Mouse (Mus musculus) heart, adult 18-20 months (tissue): ENCODE measurements around the gene Cfap69. TPM values are rescaled to one million over a fixed set of nuclear protein-coding genes. Genes with fewer than 3 reads are reported as not detected.
A peak's percentile ranks its signal among the peaks of the same experiment; 100 is the strongest.
"Not testable (repeated sequence)": the region's sequence is repeated elsewhere in the genome, so short reads cannot be mapped to it uniquely, and the experiment has no call there.

ENCODE experiments used
- DNase-seq, 2 experiments: peaks; one replicate each; pipeline ENCODE4 v3.0.0; 2021 to 2022; ENCODE audit warnings: mixed read lengths in 1 of 2
- long read RNA-seq, 2 experiments: library from polyadenylated mRNA; stranded (forward); transcript quantifications; one replicate each; pipeline ENCODE4 v2.0.0; 2021
- total RNA-seq, 2 experiments: library from RNA; stranded (reverse); gene quantifications; 2 replicates each; pipeline ENCODE4 v1.2.3; 2021

Cfap69 gene
- total RNA-seq: under 1 TPM; 0.69 to 0.87 TPM
- long read RNA-seq, experiment 1: 0 reads
- long read RNA-seq, experiment 2: 0 reads

DNA sequence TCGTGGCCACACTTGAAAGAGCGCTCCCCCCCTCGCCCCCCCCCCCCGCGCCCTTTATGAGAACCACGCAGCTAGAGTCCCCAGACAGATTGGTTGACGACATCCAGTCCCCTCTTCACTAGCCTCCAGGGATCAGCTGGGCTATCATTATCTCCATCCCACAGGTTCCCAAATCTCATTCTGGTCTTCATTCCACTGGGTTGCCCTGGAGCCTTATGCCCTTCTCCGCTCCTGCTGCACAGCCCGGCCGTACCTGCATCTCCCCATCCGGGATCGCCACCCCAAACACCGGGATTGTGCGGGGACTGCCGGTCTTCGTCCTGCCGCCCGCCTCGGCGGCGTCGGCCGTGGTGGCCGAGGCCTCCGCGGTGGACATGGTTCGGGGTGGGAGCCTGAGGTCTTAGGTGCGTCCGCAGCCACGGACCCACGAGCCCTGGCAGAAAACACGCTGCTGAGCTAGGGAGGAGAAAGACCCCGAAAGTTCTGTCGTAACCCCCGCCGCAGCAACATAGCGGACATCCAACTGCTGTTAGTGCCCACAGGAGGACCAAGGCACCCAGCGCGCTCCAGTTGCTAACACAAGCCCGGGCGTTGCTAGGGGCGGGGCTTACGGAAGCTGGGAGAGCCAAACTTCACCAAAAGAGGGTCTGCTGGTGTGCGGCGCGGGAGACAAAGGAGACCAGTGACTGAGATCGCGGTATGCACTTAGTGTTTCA is at the start of gene Cfap69:
Cfap69 (minus strand) TSS at position 585 of the 716 bp plus-strand sequence.
- DNase-seq: peak; percentile 44 to 82

DNA sequence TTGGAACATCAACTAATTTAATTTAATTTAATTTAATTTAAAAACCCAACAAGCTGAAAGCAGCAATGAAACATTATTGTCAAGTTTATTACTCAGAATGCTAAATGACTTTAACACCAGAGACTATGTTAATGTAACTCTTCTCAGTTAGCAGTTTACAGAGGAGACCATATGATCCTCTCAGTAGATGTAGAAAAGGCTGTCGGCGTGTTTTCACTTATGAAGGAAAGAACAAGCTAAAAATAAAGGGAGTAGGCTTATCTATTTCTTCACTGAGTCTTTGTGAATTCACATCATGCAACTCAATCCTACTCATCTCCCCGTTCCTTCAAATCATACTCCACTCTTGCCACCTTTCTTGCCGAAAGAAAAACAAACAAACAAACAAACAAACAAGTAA is 47.0 kb upstream of the Cfap69 start:
- no peak for DNase-seq

DNA sequence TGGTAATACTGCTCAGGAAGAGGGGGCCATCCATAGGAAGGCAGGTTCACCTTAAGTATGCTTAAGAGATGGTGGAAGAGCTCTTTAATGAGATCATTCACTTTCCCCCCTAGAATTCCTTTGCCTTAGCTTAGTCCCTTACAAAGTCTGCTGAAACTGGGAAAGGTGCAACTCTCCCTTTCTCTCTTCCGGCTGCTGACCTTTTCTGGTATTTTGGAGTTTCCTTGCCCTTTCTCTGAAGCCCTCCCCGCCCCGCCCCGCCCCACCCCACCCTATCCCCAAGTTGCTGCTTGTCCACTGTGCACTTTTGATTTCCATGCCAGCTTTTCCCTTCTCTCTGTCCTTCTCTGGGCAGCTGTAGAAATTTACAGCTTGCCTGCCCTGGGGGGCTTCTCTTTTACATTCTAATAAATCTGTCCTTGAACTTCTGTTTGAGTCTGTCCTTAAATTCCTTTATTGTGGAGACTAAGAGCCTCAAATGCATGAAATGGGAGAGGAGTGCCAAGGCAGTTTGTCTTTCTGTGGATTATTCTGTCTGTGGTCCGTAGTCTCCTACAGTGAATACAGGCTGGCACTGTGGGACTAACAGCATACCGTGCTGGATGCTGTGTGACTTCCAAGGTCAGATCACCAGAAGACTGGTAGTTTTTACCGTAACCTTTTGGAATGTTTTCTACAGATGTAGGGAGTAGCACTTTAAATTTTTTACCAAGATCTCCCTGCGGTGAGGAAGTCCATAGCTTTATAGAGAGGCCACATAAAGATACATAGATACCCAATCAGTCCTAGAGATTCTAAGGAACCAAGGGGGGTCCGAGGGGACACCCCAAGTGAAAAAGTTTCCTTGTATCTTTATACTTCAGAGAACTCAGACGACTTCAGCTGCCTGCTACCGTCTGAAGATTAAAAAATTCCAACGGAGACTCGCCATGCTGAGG is 43.6 kb upstream of the Cfap69 start:
- no peak for DNase-seq

DNA sequence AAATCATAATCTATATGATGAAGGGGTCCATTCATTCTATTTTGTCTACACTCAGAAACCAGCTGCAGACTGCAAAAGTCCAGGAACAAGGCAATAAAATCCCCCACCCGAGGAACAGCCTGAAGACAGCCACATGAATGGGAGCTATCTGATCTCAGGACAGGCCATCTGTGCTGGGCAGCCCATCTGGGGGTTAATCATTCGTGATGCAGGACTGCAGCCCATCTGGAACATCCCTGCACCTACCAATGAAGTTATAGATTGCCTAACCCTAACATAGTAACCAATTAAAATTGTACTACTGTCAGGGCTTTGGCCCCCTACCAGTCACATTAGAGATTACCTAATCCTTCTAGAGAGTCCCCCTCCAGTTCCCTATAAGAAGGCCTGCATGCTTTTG is 41.0 kb upstream of the Cfap69 start:
- no peak for DNase-seq

DNA sequence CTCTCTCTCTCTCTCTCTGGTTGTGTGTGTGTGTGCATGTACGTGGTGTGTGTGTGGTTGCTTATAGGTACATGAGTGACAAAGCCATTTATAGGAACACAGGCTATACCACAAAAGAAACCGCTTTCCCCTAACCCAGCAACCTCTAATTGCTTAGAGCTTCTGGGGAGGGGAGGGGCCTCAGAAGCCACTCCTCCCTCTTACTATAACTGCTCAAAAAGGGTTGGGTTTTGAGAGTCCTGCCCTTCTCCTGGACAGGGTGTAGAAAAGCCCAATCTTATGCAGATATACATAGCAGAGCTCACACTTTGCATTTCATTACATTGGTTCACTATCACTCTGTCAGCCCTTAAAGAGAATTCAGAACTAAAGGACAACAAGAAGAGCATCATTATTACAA is 36.3 kb upstream of the Cfap69 start:
- no peak for DNase-seq

DNA sequence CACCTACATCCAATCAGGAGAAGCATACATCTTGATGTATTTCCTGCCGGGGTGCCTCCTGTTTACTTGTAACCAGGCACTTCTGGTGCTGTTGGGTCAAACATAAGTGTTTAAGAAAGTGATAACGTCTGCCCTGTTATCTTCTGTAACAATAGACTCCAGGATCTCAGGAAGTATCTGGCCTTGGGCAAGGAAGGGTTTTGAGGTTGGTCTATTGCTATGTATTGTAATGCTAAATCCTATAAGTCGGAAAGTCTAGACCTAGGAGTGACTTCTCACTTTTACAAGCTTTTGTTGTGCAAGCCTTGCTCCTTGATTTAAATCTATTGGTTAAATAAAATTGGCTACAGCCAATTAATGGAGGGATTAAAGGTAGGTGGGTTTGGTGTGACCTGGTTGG is 34.8 kb upstream of the Cfap69 start:
- DNase-seq: no peak

DNA sequence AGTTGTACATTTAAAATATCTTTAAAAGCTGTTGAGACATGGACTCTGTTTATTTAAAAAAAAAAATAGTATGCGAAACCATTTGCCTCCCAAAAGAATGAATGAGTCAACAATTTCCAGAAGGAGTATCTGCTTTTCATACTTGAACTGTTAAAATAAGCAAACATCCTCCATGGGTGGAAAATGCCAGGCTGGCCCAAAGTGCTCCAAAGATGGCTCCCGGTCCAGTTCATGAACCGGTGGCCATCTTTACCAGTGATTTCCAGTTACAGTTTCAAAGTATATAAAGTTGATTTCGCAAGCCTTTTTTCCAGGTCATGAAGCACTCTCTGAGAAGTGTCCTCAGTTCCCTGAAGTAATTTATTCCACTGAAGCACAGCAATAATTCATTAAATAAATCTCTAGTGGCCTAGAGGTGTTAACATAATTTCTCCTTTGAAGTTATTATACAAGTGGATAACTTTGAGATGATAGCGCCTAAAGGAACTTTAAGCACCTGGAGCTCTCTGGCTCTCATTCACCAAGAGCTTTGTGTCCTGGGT is 31.4 kb upstream of the Cfap69 start:
- DNase-seq: no peak

DNA sequence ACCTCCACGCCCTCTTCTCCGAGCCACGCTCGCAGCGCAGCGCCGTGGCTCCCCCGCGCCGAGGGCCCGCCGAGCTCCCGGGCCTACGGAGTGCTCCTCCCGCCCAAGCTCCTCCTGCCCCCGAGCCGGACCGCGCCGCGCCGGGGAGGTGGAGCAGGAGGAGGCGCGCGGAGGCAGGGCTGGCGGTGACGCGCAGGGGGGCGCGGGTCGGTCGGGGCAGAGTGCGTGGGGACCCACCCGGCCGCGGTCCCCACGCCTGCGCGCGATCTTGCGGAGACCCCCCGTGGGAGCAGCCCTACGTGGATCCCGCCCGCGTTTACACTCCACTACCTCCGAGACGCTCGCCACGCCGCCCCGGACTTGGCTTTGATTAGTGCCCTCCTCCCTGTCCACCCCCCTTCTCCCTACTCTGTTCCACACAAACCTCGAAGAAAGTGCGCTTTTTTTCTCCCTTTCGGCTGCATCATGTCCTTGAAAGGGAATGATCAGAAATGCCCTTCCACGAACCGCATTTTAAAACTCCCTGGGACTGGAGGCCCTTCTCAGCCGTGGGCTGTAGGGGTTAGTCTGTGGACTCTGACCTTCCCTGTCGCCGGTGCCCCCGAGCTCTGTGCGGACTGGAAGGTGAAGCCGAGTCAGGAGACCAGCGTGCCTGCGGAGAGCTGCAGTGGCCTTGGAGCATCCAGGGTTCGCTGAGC is 30.1 kb upstream of the Cfap69 start, which contains the start of gene Steap2:
Steap2 (minus strand) TSS at position 623 of the 698 bp plus-strand sequence.
- DNase-seq: peak; percentile 36 to 43

DNA sequence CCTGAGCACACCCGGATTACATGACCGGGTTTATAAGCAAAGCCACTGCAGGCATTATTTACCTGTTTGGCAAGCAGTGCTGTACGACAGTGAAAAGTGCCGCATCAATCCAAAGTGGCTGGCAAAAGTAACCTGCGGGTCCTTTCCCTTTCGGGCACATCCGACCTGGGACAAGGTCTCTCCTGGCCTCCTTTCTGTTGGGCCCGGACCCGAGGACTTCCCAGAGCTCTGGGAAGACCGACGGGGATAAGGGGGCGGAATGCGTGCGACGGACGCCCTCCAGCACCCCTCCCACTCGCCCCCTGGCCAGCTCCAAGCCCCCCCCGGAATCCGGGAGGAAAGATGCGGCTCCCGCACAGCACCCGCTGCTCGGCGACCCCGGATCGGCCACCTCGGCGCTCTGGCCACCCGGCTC is 29.5 kb upstream of the Cfap69 start:
- peak in 1 of 2 experiments; percentile 15 for DNase-seq

DNA sequence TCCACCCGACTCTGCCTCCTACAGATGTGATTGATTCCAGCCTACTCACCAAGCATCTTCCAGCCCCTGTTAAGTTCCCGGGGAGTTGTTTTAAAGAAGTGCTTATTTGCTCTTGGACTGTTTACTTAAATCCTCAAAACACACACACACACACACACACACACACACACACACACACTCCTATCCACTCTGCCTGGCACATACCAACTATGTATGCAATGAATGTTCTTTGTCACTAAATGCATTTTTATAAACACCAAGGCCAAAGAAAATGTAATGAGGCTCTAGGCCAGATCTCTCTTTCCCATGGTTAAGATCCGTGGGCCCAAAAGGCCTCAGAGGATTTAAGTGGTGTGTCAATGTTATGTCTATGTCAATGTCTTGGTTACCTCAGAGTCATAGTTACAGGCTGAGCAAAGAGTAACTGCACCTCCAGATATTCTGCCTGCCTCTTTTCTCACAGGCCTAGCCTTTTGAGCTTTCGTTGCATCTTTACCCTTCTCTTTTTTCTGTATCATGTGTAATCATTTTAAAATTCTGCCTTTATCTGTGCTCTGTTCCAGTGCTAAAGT is 28.2 kb upstream of the Cfap69 start:
- DNase-seq: no peak

DNA sequence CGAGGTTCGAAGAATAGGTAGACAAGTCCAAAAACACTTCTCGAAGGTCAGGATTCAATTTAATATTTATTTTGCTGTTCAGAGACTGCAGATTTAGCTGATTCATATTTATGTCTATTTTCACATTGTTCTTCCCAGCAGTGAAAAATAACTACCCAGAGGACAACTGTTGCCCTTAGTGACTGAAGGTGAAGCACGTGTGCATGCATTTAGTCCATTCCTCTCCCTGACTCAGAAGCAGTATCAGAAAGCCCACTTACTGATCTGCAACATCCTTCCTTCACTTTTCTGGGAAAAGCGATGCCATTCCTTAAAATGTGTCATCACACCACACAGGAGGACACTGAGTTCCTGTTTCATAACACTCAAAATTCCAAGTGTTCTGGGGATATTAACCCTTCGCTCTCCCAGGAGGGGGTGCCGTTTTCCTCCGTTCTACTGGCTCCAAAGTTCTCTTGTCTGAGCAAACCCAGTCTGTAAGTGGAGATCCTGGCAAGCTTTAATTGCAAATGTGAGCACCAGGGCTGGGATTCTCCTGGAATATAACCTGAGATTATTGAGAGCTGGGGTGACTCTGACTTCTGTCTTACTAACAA is 25.0 kb upstream of the Cfap69 start:
- no peak for DNase-seq

DNA sequence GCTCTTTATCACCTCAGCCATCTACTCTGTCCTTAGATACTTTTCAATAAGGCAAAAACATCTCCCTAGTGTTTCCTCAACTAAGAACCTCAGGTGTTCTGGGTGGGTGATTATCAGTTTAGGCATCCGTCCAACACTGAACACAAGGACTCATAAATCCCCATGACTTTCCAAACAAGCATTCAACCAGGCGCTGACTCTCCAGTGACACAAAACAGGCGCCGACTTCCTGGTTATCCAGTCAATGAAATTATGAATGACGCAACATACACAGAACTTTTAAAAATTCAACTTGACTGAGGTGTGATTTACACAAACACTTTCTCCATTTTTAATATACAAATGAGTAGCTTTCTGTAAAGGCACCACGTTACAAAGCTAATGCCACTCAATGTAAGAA is 24.2 kb upstream of the Cfap69 start:
- DNase-seq: no peak

DNA sequence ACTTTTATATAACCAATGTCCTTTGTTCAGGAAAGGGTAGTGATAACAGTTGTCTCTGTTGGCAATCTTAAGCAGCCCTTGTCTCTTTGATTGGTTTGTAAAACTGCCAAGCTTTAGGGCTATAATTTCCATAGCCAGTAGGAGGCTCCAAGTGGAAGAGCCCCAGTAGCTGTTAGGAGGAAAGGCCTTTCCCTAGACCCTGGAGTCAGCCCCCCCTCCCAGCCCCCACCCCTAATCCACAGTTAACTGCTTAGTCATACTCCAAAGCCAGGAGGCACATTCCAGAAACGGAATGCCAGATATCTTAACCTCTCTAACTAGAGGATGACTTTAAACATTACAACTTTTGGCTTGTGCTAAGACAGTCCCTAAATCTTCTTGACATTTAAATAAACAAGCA is 22.9 kb upstream of the Cfap69 start:
- no peak for DNase-seq

DNA sequence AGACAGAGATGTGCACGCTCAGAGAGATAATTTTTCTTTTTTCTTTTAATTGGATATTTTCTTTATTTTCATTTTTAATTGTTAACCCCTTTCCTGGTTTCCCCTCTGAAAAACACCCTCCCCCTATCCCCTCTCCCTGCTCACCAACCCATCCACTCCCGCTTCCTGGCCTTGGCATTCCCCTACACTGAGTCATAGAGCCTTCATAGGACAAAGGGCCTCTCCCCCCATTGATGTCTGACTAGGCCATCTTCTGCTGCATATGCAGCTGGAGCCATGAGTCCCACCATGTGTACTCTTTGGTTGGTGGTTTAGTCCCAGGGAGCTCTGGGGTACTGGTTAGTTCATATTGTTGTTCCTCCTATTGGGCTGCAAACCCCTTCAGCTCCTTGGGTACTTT is 20.9 kb upstream of the Cfap69 start:
- not testable (repeated sequence) for DNase-seq

DNA sequence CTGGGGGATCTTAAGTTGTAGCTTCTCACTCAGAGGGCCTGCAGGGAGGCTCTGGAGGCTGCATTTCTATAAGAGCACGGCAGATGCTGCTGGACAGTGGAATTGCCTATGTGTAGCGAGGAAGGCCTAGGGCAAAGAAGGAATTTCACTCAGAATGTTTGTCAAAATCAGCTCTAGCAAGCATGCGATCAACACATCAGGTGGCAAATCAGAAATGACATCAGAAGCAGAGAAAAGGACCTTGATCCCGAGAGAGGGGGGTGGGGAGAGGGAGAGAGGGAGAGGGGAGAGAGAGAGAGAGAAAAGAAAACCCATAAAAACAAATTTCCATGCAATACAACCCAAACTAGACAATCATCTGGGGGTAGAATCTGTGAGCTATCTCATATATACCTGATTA is 19.3 kb upstream of the Cfap69 start:
- DNase-seq: no peak

DNA sequence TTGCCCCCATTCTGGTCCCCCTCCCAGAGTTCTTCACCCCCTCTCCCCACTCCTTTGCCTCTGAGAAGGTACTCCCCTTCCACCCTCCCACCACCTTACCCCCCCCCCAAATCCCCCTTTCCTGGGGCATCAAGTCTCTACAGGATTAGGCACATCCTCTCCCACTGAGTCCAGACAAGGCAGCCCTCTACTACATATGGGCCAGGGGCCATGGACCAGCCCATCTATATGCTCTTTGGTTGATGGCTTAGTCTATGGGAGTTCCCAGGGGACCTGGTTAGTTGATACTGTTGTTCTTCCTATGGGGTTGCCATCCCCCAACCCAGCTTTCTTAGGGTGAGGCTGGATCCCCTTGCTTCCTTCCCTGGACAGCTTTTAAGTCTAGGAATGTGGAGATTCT is 15.4 kb upstream of the Cfap69 start:
- no peak for DNase-seq

DNA sequence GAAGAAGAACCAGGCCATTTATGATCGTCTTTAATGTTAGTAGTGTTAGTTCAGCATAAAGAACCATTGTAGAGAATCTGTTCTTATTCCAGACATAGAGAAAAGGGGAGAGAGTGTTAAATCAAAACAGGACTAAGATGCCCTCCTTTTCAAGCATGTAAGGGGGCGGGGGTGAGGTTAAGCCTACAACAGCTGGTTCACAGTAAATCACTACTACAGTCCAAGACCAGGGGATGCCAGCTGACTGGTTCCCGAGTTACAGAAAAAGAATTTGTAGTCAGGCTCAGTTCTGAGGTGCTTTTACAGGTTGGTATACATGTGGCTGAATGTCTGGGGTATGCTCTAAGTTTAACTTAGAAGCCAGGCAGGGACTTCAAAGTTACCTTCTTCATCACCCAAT is 12.0 kb upstream of the Cfap69 start:
- no peak for DNase-seq

DNA sequence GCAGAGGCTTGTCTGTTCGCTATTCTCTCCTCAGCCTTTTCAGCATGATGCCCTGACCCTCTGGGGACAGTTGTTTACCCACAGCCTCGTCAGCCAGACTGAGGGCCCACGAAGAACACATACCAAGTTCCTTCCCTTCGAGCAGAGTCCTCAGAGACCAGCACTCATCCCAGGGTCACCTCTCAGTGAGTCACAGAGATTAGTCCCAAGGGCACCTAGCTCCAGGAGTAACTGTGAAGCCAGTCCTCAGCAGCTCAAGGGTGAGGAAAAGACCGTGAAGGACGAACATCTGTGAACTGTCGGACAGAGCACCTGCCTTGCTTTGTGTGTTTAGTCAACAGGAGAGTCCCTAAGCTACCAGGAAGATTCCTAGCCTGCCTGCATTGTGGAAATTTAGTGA is 4.9 kb upstream of the Cfap69 start:
- no peak for DNase-seq

DNA sequence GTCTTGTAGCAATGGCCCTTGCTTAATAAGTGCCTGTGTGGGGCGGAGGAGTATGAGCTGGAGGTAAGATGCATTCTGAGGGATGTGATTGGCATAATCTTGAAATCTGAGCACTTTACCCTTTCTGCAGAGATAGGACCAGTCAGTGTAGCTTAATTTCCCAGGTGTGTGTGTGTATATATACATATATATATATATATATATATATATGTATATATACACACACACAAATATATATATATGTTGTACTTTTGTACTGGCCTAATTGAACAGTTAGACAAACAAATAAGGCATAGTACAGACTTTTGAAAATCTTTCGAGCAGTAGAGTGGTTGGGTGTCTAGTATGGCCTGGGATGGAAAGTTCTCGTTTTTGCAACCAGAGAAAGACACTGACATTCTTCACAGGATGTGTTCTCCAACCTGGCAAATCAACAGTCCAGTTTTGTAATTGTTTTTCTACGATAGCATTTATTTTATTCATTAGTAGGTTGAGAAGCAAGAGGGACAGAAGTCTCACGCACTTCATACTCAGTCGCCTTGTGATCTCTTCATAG is 410 bp upstream of the Cfap69 start:
- DNase-seq: no peak

DNA sequence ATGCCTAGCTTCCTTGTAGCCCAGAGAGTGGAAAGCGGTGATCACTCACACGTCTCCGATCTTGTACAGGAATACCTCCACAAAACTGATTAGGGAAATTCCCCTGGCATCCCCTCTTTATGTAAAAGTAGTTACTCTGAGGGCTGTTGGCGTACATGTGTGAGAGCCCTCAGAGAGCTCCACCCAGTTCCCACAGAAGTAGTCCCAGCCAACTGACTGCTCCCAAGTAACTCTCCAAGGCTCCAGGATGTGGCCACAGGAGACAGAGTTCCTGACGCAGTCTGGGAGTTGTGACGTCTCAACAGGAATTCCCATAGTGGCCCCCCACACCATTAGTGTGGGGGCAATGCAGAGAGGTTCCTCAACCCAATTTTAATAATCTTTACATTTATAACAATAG is 982 bp downstream of the Cfap69 start:
- DNase-seq: no peak

DNA sequence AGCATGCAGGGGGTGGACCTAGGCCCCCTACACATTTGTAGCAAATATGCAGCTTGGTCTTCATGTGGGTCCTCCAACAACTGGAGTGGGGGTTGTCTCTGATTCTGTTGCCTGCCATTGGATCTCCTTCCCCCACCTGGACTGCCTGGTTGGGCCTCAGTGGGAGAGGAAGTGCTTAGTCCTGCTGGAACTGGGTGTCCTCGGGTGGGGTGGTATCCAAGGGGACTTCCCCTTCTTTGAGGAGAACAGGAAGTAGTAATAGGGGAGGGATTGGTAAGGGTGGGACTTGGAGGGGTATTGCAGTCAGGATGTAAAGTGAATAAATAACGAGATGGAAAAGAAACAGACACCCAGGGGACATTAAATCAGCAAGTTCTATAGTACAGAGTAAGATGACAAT is 5.4 kb downstream of the Cfap69 start:
- DNase-seq: peak in 1 of 2 experiments; percentile 4
